Mouse (Mus musculus) small intestine, adult 2 months (tissue): ENCODE measurements around the gene A630095N17Rik. TPM values are rescaled to one million over a fixed set of nuclear protein-coding genes. Genes with fewer than 3 reads are reported as not detected.

Source experiments
- H3K27ac ChIP-seq: fragments of 200-500 bp; 2 replicates; pipeline ENCODE4 v1.5.1; 2012; ENCODE audit warnings: low read depth, low read length, control low read depth, inconsistent platforms; ENCODE audit not compliant: insufficient read depth
- H3K27me3 ChIP-seq: fragments of 200-500 bp; 2 replicates; pipeline ENCODE4 v1.6.1; 2012; ENCODE audit warnings: mild to moderate bottlenecking, moderate library complexity, low read length, inconsistent platforms; ENCODE audit not compliant: control insufficient read depth, insufficient read depth
- H3K36me3 ChIP-seq: fragments of 200-500 bp; 2 replicates; pipeline ENCODE4 v1.6.1; 2012; ENCODE audit warnings: mild to moderate bottlenecking, low read length, control low read depth, inconsistent platforms; ENCODE audit not compliant: control insufficient read depth, insufficient read depth
- H3K4me1 ChIP-seq: fragments of 200-500 bp; 2 replicates; pipeline ENCODE4 v1.6.1; 2012; ENCODE audit warnings: low read length, inconsistent platforms, mixed read lengths; ENCODE audit not compliant: control insufficient read depth, insufficient read depth, insufficient read length
- H3K4me3 ChIP-seq: fragments of 200-500 bp; 2 replicates; pipeline ENCODE4 v1.5.1; 2012; ENCODE audit warnings: low read depth, mild to moderate bottlenecking, control low read depth, inconsistent platforms, low read length, moderate library complexity
- CTCF ChIP-seq: fragments of 200-500 bp; IDR thresholded peaks from 2 replicates; pipeline ENCODE4 v1.5.1; 2012; ENCODE audit warnings: low read depth, mild to moderate bottlenecking, control low read depth, inconsistent platforms, low read length, moderate library complexity, mixed read lengths; ENCODE audit not compliant: insufficient replicate concordance, insufficient read length; ENCODE audit errors: extremely low read depth
- POLR2A ChIP-seq: fragments of 200-500 bp; IDR thresholded peaks from 2 replicates; pipeline ENCODE4 v1.6.1; 2012; ENCODE audit warnings: low read depth, mild to moderate bottlenecking, control low read depth, inconsistent platforms, low read length, moderate library complexity
- WGBS: fragments of 180-500 bp; shearing (Covaris S2); methylation state at CpG from one replicate; pipeline ENCODE4 v1.1.7; 2018; 5-methylcytosine and 5-hydroxymethylcytosine counted together
- polyA plus RNA-seq: library from polyadenylated mRNA; depleted of rRNA; stranded (reverse); fragments of >200 nt; gene quantifications from 2 replicates; pipeline ENCODE4 v1.2.3, GENCODE M21; 2012

Gene A630095N17Rik
- polyA plus RNA-seq, 1 experiment, result not detected

DNA sequence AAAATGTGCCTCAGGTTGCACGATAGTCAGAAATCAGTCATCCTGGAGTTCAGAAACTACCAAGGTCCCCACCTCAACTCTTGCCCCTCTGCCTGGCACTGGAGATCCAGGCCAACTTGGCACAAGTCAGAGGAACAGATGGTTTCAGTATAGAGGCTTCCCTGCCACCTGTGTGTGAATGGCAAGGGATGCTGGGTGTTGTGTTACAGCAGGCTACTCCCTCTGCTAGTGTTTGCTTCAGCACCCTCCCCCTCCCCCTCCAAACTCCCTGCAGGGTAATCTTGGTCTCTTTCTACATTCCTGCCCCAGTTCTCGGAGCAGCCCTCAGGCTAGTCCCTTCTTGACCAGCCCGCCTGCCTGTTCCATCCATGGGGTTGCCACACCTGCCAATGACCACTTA is 18.6 kb upstream of the A630095N17Rik start:
- no peak for TF ChIP-seq POLR2A
- no peak for TF ChIP-seq CTCF
- peaks cover 12% of the 10 kb centered on the region for H3K4me1 ChIP-seq
- no peak overlapping the region for H3K4me3 ChIP-seq
- H3K27ac ChIP-seq, result no peak overlapping the region
- H3K36me3 ChIP-seq, result no peaks in the 10 kb centered on the region
- H3K27me3 ChIP-seq, result no peaks in the 10 kb centered on the region
- 87% methylated on average over 3 of the region's 3 CpGs for WGBS

- 41% methylated on average over 9 of the region's 9 CpGs for WGBS
- H3K27ac ChIP-seq, result no peak overlapping the region; the same call in 1 of the 2 replicates
- H3K4me3 ChIP-seq, result no peak overlapping the region
- H3K27me3 ChIP-seq, result no peaks in the 10 kb centered on the region
- TF ChIP-seq CTCF, result no peak
- no peak for TF ChIP-seq POLR2A
- H3K36me3 ChIP-seq, result 0 out of 2 replicates have a peak, but pooled peaks cover 2% of the 10 kb centered on the region
- peaks cover 10% of the 10 kb centered on the region for H3K4me1 ChIP-seq
Observed at GRCm38 (mm10) chr1:75248041-75248772, 16.3 kb upstream of the A630095N17Rik start.

DNA sequence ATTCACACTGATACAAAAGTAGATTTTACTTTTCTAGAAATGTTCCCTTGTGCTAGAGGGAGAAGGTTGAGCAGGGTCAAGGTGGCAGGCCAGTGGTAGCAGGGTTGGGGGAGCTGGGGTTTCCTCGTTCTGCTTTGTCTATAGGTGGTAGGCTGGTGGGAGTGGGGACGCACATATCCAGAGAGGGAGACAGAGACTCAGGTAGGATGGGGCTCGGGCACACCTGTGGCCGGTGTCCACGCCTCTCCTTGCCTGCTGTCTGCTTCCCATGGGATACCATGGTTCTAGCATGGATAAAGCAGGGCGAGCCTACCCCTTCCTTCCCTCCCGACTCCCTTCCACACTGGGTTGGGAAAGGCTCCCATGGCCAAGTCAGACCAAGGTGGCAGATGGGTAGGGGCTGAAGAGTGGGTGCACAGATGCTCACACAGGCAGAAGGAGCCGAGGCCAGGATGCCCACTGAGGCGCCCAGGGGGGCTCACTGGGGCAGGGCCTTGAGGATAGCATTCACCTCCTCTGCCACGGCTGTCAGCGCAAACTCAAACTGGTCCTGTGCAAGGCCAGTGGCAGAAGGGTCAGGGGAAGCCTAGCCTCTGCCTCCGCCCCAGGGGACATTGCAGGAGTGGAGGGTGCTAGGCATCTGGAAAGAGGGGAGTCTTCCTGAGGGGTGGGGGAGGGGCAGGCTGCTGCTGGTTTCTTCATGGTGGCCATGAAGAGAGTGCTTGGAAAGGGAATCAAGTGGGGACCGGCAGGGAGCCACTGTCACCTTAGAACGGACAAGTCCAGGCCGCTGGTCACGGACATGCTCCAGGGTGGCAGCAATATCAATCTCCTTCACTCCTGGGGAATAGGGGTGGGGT is 15.4 kb upstream of the A630095N17Rik start:
- peaks cover 6% of the 10 kb centered on the region; the same call in 1 of the 2 replicates for H3K36me3 ChIP-seq
- no peak overlapping the region for H3K27ac ChIP-seq
- TF ChIP-seq POLR2A, result no peak
- TF ChIP-seq CTCF, result no peak
- 86% methylated on average over 16 of the region's 16 CpGs for WGBS
- H3K4me3 ChIP-seq, result no peak overlapping the region
- H3K27me3 ChIP-seq, result no peaks in the 10 kb centered on the region
- H3K4me1 ChIP-seq, result peaks cover 10% of the 10 kb centered on the region

- H3K27me3 ChIP-seq, result no peaks in the 10 kb centered on the region
- no peak overlapping the region for H3K27ac ChIP-seq
- no peak overlapping the region for H3K4me3 ChIP-seq
- TF ChIP-seq CTCF (no peak), POLR2A (no peak)
- peaks cover 19% of the 10 kb centered on the region for H3K36me3 ChIP-seq
- 0 out of 2 replicates have a peak, but pooled peaks cover 5% of the 10 kb centered on the region for H3K4me1 ChIP-seq
- 39% methylated on average over 4 of the region's 4 CpGs for WGBS
Observed at GRCm38 (mm10) chr1:75244836-75245235, 12.9 kb upstream of the A630095N17Rik start.

- no peak for TF ChIP-seq POLR2A
- TF ChIP-seq CTCF, result no peak
- Histone ChIP-seq H3K27ac (no peak overlapping the region), H3K4me3 (no peak overlapping the region), H3K36me3 (peaks cover 25% of the 10 kb centered on the region), H3K27me3 (no peaks in the 10 kb centered on the region), H3K4me1 (0 out of 2 replicates have a peak, but pooled peaks cover 5% of the 10 kb centered on the region)
- 93% methylated on average over 12 of the region's 12 CpGs for WGBS
Observed at GRCm38 (mm10) chr1:75244175-75244826, 12.4 kb upstream of the A630095N17Rik start.

- 0 out of 2 replicates have a peak, but pooled peaks cover 2% of the 10 kb centered on the region for H3K4me1 ChIP-seq
- H3K36me3 ChIP-seq, result peaks cover 25% of the 10 kb centered on the region
- WGBS, result 95% methylated on average over 14 of the region's 14 CpGs
- H3K27me3 ChIP-seq, result no peaks in the 10 kb centered on the region
- H3K27ac ChIP-seq, result no peak overlapping the region
- TF ChIP-seq POLR2A, result no peak
- no peak for TF ChIP-seq CTCF
- H3K4me3 ChIP-seq, result no peak overlapping the region
Observed at GRCm38 (mm10) chr1:75243411-75243810, 11.5 kb upstream of the A630095N17Rik start.
